26 mouse cellular contexts compared by ENCODE assay signal in genomic region chr19:55569114-55569513, GRCm38 (mm10).
A peak's percentile ranks its signal among the peaks of the same experiment; 100 is the strongest.
DNase-seq lines count a peak whose midpoint lies in the region; ATAC-seq and TF ChIP-seq lines count a peak whose summit lies in the region.
"Had no signal": no experiment of that assay in that cellular context is flagged by ENCODE, and none has a peak within 500 bp of the region (broad histone marks: within the 10 kb centered on the region; RNA-seq: fewer than 3 reads in every experiment).

No protein-coding gene starts in this region.

- H3K27me3 ChIP-seq in heart, embryonic 11.5 days (ENCODE audit: control insufficient read depth, insufficient read depth, low read length) = no peaks in the 10 kb centered on the region
- H3K27me3 ChIP-seq in heart, embryonic 14.5 days (ENCODE audit: control insufficient read depth, insufficient read depth, low read length) = no peaks in the 10 kb centered on the region
- H3K27me3 ChIP-seq in stomach, embryonic 15.5 days (replicated peaks) = no peaks in the 10 kb centered on the region
- no peaks in the 10 kb centered on the region for H3K27me3 ChIP-seq in stomach, postnatal 0 days (ENCODE audit: control insufficient read depth, insufficient read depth, low read length)
- H3K27me3 ChIP-seq: CH12.LX; embryonic facial prominence, embryonic 12.5 days had no signal

- intact Hi-C loops in heart, postnatal 14 days (cut with DNase I) = no loop called here

- DNase-seq in heart, postnatal 4 days = no peak
- DNase-seq in heart, postnatal 14 days = no peak
- DNase-seq in stomach, postnatal 0 days (ENCODE audit: low spot score) = no peak
- DNase-seq: adrenal gland, adult 2 months; cerebellum, adult 11 months; cerebellum, adult 2 months; cerebellum, adult 9-11 months; cerebellum, postnatal 25 days; forebrain, postnatal 0 days; gastrocnemius, adult 2 months; gastrocnemius, postnatal 14 days; heart, adult 11 months; kidney, adult 18-20 months; kidney, adult 9 months had no signal

- no peak overlapping the region for H3K4me2 ChIP-seq in heart, embryonic 11.5 days
- peak overlapping the region; percentile 27 for H3K4me2 ChIP-seq in heart, embryonic 14.5 days (ENCODE audit: low read length)
- H3K4me2 ChIP-seq in stomach, embryonic 15.5 days = no peak overlapping the region
- no peak overlapping the region for H3K4me2 ChIP-seq in stomach, postnatal 0 days (replicated peaks; ENCODE audit: low read depth)
- H3K4me2 ChIP-seq: embryonic facial prominence, embryonic 12.5 days; embryonic facial prominence, embryonic 15.5 days; hindbrain, embryonic 14.5 days had no signal

- H3K4me1 ChIP-seq in heart, embryonic 11.5 days (ENCODE audit: control insufficient read depth, insufficient read depth, low read length) = peaks cover 64% of the 10 kb centered on the region
- peaks cover 48 to 60% of the 10 kb centered on the region in 2 experiments for H3K4me1 ChIP-seq in heart, embryonic 14.5 days (ENCODE audit: control insufficient read depth in 2 of 2, insufficient read depth in 2 of 2, low read length in 2 of 2)
- H3K4me1 ChIP-seq in stomach, embryonic 15.5 days = peaks cover 14% of the 10 kb centered on the region; the same call in 1 of the 2 replicates
- H3K4me1 ChIP-seq in stomach, postnatal 0 days (replicated peaks; ENCODE audit: control insufficient read depth, insufficient read depth) = 0 out of 2 replicates have a peak, but pooled peaks cover 2% of the 10 kb centered on the region
- H3K4me1 ChIP-seq: embryonic facial prominence, embryonic 12.5 days had no signal

- H3K27ac ChIP-seq in heart, embryonic 11.5 days (ENCODE audit: low read depth, low read length) = 0 out of 2 replicates have a peak overlapping the region, but pooled peaks have one; percentile 41
- no peak overlapping the region for H3K27ac ChIP-seq in heart, embryonic 14.5 days (replicated peaks in 1 of 2; ENCODE audit: control insufficient read depth in 1 of 2, insufficient read depth in 1 of 2, low read depth in 2 of 2, low read length in 2 of 2)
- peak overlapping the region; percentile 17; the same call in 1 of the 2 replicates for H3K27ac ChIP-seq in stomach, embryonic 15.5 days
- H3K27ac ChIP-seq in stomach, postnatal 0 days (replicated peaks) = no peak overlapping the region
- H3K27ac ChIP-seq: embryonic facial prominence, embryonic 12.5 days; embryonic facial prominence, embryonic 15.5 days; gastrocnemius, adult 2 months; hindbrain, embryonic 14.5 days; hindbrain, postnatal 0 days had no signal

- ATAC-seq in heart, embryonic 11.5 days (replicated peaks; ENCODE audit: insufficient number of reproducible peaks, low FRiP score, low TSS enrichment) = no peak
- no peak for ATAC-seq in heart, embryonic 14.5 days (ENCODE audit: insufficient number of reproducible peaks, insufficient read depth, low FRiP score, low read depth)
- no peak for ATAC-seq in stomach, embryonic 15.5 days (ENCODE audit: insufficient read depth, low FRiP score, low read depth)
- ATAC-seq in stomach, postnatal 0 days (ENCODE audit: low FRiP score, low TSS enrichment) = no peak
- ATAC-seq: forebrain, embryonic 14.5 days; forebrain, postnatal 0 days; hindbrain, postnatal 0 days; inflammation-experienced regulatory T-cells, adult 6 months; intestine, embryonic 16.5 days had no signal

- no peaks in the 10 kb centered on the region for H3K36me3 ChIP-seq in heart, embryonic 11.5 days (ENCODE audit: control insufficient read depth, insufficient read depth, low read length)
- no peaks in the 10 kb centered on the region for H3K36me3 ChIP-seq in heart, embryonic 14.5 days (ENCODE audit: control insufficient read depth, insufficient read depth, low read length)
- no peaks in the 10 kb centered on the region for H3K36me3 ChIP-seq in stomach, embryonic 15.5 days
- no peaks in the 10 kb centered on the region for H3K36me3 ChIP-seq in stomach, postnatal 0 days (ENCODE audit: control insufficient read depth, insufficient read depth, low read length)
- H3K36me3 ChIP-seq: embryonic facial prominence, embryonic 12.5 days; embryonic facial prominence, embryonic 15.5 days had no signal

- no peak overlapping the region for H3K4me3 ChIP-seq in heart, embryonic 11.5 days (ENCODE audit: low read depth, low read length)
- H3K4me3 ChIP-seq in heart, embryonic 14.5 days (ENCODE audit: control insufficient read depth in 1 of 2, insufficient read depth in 1 of 2, low read depth in 1 of 2, low read length in 2 of 2) = no peak overlapping the region
- H3K4me3 ChIP-seq in stomach, embryonic 15.5 days (replicated peaks) = no peak overlapping the region
- H3K4me3 ChIP-seq in stomach, postnatal 0 days (ENCODE audit: low read depth, low read length) = no peak overlapping the region
- H3K4me3 ChIP-seq: embryonic facial prominence, embryonic 12.5 days; embryonic facial prominence, embryonic 15.5 days; gastrocnemius, adult 2 months had no signal

- H3K9ac ChIP-seq in heart, embryonic 11.5 days (ENCODE audit: low read depth, low read length) = no peak overlapping the region
- no peak overlapping the region for H3K9ac ChIP-seq in heart, embryonic 14.5 days (ENCODE audit: low read length)
- no peak overlapping the region for H3K9ac ChIP-seq in stomach, embryonic 15.5 days
- H3K9ac ChIP-seq in stomach, postnatal 0 days (ENCODE audit: low read length) = no peak overlapping the region
- H3K9ac ChIP-seq: embryonic facial prominence, embryonic 12.5 days; embryonic facial prominence, embryonic 15.5 days; forebrain, postnatal 0 days; hindbrain, embryonic 14.5 days had no signal

- TF ChIP-seq EP300 in stomach, postnatal 0 days (optimal IDR thresholded peaks at IDR 0.05) = no peak

- no peaks in the 10 kb centered on the region for H3K9me3 ChIP-seq in heart, embryonic 11.5 days (replicated peaks; ENCODE audit: control insufficient read depth, low read length)
- H3K9me3 ChIP-seq in heart, embryonic 14.5 days (ENCODE audit: control insufficient read depth, low read length) = no peaks in the 10 kb centered on the region
- no peaks in the 10 kb centered on the region for H3K9me3 ChIP-seq in stomach, embryonic 15.5 days
- no peaks in the 10 kb centered on the region for H3K9me3 ChIP-seq in stomach, postnatal 0 days (ENCODE audit: control insufficient read depth, low read length)
- H3K9me3 ChIP-seq: embryonic facial prominence, embryonic 12.5 days; embryonic facial prominence, embryonic 15.5 days; G1E had no signal

- no peak for TF ChIP-seq CTCF in stomach, postnatal 0 days (IDR thresholded peaks at IDR 0.05; ENCODE audit: low read depth)

- WGBS in heart, embryonic 11.5 days (ENCODE audit: insufficient replicate concordance) = 15% methylated on average over 7 of the region's 7 CpGs
- WGBS in heart, embryonic 14.5 days = 13% methylated on average over 7 of the region's 7 CpGs
- WGBS in stomach, embryonic 15.5 days = 48% methylated on average over 7 of the region's 7 CpGs
- WGBS in stomach, postnatal 0 days = 56% methylated on average over 7 of the region's 7 CpGs

Comparison
In these comparisons a context has a peak if more than half of its experiments do, and no peak if none do; other contexts are left out.
1. H3K27ac ChIP-seq: peak in heart, embryonic 11.5 days (single experiment) and stomach, embryonic 15.5 days (single experiment); none in heart, embryonic 14.5 days (0 of 2) and stomach, postnatal 0 days (single experiment).